Mouse (Mus musculus): ENCODE data around the gene Tmem269.

GRCm38 (mm10) chr4:119218169-119218568, at the start of gene Tmem269:
- TF ChIP-seq CTCF (IDR thresholded peaks at IDR 0.05; ENCODE audit: borderline replicate concordance, insufficient read depth, low read length) (no peak), POLR2A (IDR thresholded peaks at IDR 0.05; ENCODE audit: low read depth, low read length) (no peak)
